Mouse (Mus musculus) midbrain, postnatal 0 days (tissue): ENCODE results near the gene Mgat3. TPM values are rescaled to one million over a fixed set of nuclear protein-coding genes. Genes with fewer than 3 reads are reported as not detected.

Source experiments
- ATAC-seq: fragments of 200-750 bp; cut with Nextera tagmentation; 2 replicates; pipeline ENCODE4 v1.8.0; 2017; ENCODE audit warnings: moderate number of reproducible peaks, mild to moderate bottlenecking, moderate TSS enrichment, moderate library complexity; ENCODE audit not compliant: low FRiP score
- DNase-seq: peaks from one replicate; pipeline ENCODE4 v3.0.0-alpha.2; 2015; ENCODE audit warnings: low spot score
- H3K27ac ChIP-seq: fragments of 300-500 bp; sonication (generic); 2 replicates; pipeline ENCODE4 v1.5.1; 2014; ENCODE audit warnings: low read depth, mild to moderate bottlenecking, low read length, mixed read lengths
- H3K27me3 ChIP-seq: fragments of 300-500 bp; sonication (generic); 2 replicates; pipeline ENCODE4 v1.6.1; 2014; ENCODE audit warnings: low read length, control low read depth, mixed read lengths; ENCODE audit not compliant: insufficient read depth
- H3K36me3 ChIP-seq: fragments of 300-500 bp; sonication (generic); 2 replicates; pipeline ENCODE4 v1.6.1; 2014; ENCODE audit warnings: low read length, control low read depth, mixed read lengths; ENCODE audit not compliant: insufficient read depth
- H3K4me1 ChIP-seq: fragments of 300-500 bp; sonication (generic); 2 replicates; pipeline ENCODE4 v1.6.1; 2014; ENCODE audit warnings: mild to moderate bottlenecking, control low read depth, antibody characterized with exemption, low read length, mixed read lengths; ENCODE audit not compliant: insufficient read depth
- H3K4me2 ChIP-seq: fragments of 300-500 bp; sonication (generic); 2 replicates; pipeline ENCODE4 v1.6.1; 2014; ENCODE audit warnings: low read depth, mild to moderate bottlenecking, low read length, mixed read lengths; ENCODE audit not compliant: poor library complexity, severe bottlenecking
- H3K4me3 ChIP-seq: fragments of 300-500 bp; sonication (generic); 2 replicates; pipeline ENCODE4 v1.5.1; 2014; ENCODE audit warnings: low read depth, mild to moderate bottlenecking, low read length, moderate library complexity
- H3K9ac ChIP-seq: fragments of 300-500 bp; sonication (generic); replicated peaks from 2 replicates; pipeline ENCODE4 v1.6.1; 2014; ENCODE audit warnings: mild to moderate bottlenecking, low read length, moderate library complexity, mixed read lengths; ENCODE audit not compliant: poor library complexity, severe bottlenecking
- H3K9me3 ChIP-seq: fragments of 300-500 bp; sonication (generic); 2 replicates; pipeline ENCODE4 v1.6.1; 2016; ENCODE audit warnings: low read length, control low read depth
- CTCF ChIP-seq: IDR thresholded peaks from 2 replicates; pipeline ENCODE4 v1.5.1; 2016; ENCODE audit warnings: antibody characterized with exemption, mild to moderate bottlenecking
- WGBS: fragments of 180-500 bp; shearing (Covaris S2); extraction: QIAGEN DNeasy Blood & Tissue Kit; methylation state at CpG from one replicate; pipeline ENCODE4 v1.1.7; 2014; 5-methylcytosine and 5-hydroxymethylcytosine counted together
- polyA plus RNA-seq: library from polyadenylated mRNA; unstranded; fragments of >200 nt; fragmentation: Nextera tagmentation; extraction: Ambion mirVana; gene quantifications from 2 replicates; pipeline ENCODE4 v1.2.1, GENCODE M21; 2015
- total RNA-seq: library from RNA; depleted of rRNA; stranded (reverse); fragments of >200 nt; gene quantifications from 2 replicates; pipeline ENCODE4 v1.2.3, GENCODE M21; 2014

The Mgat3 gene
- total and polyA plus RNA-seq, 2 experiments from 2014 or later: 13.3 to 101 TPM

- WGBS: under 1% methylated on average over 61 of the region's 62 CpGs
- peak within 1 kb of the TSS; percentile 95 for H3K4me2 ChIP-seq
- peak within 1 kb of the TSS; percentile 100 for H3K9ac ChIP-seq
- H3K9me3 ChIP-seq: no peaks in the 10 kb centered on the region
- H3K27ac ChIP-seq: peak within 1 kb of the TSS; percentile 99
- H3K36me3 ChIP-seq: peaks cover 44% of the 10 kb centered on the region
- H3K4me1 ChIP-seq: peaks cover 6% of the 10 kb centered on the region; the same call in 1 of the 2 replicates
- peak; percentile 95 for ATAC-seq
- H3K4me3 ChIP-seq: peak within 1 kb of the TSS; percentile 90
- DNase-seq: peak; percentile 100
- no peaks in the 10 kb centered on the region for H3K27me3 ChIP-seq
- no peak; the same call in 1 of the 2 replicates for TF ChIP-seq CTCF
Observed at GRCm38 (mm10) chr15:80254847-80255645, 81.5 kb downstream of the Mgat3 start, which contains the start of gene Atf4. Gene Atf4 (plus strand): TSS chr15:80255184.

GRCm38 (mm10) chr15:80255646-80256121 is 82.2 kb downstream of the Mgat3 start:
- Histone ChIP-seq H3K27ac (peak overlapping the region; percentile 99), H3K4me2 (peak overlapping the region; percentile 95), H3K9me3 (no peaks in the 10 kb centered on the region), H3K27me3 (no peaks in the 10 kb centered on the region), H3K4me1 (peaks cover 6% of the 10 kb centered on the region; the same call in 1 of the 2 replicates), H3K9ac (peak overlapping the region; percentile 100), H3K4me3 (peak overlapping the region; percentile 90), H3K36me3 (peaks cover 43% of the 10 kb centered on the region)
- ATAC-seq (peak; percentile 53), DNase-seq (peak; percentile 89)
- no peak for TF ChIP-seq CTCF
- WGBS: under 1% methylated on average over 51 of the region's 51 CpGs

- Histone ChIP-seq H3K36me3 (peaks cover 39% of the 10 kb centered on the region), H3K27ac (peak overlapping the region; percentile 99), H3K27me3 (no peaks in the 10 kb centered on the region), H3K4me3 (peak overlapping the region; percentile 90), H3K9ac (peak overlapping the region; percentile 100), H3K9me3 (no peaks in the 10 kb centered on the region), H3K4me2 (peak overlapping the region; percentile 95), H3K4me1 (peaks cover 6% of the 10 kb centered on the region; the same call in 1 of the 2 replicates)
- 11% methylated on average over 16 of the region's 16 CpGs for WGBS
- DNase-seq: no peak
- no peak for ATAC-seq
- TF ChIP-seq CTCF: no peak
Observed at GRCm38 (mm10) chr15:80256242-80256641, 82.7 kb downstream of the Mgat3 start.

DNA sequence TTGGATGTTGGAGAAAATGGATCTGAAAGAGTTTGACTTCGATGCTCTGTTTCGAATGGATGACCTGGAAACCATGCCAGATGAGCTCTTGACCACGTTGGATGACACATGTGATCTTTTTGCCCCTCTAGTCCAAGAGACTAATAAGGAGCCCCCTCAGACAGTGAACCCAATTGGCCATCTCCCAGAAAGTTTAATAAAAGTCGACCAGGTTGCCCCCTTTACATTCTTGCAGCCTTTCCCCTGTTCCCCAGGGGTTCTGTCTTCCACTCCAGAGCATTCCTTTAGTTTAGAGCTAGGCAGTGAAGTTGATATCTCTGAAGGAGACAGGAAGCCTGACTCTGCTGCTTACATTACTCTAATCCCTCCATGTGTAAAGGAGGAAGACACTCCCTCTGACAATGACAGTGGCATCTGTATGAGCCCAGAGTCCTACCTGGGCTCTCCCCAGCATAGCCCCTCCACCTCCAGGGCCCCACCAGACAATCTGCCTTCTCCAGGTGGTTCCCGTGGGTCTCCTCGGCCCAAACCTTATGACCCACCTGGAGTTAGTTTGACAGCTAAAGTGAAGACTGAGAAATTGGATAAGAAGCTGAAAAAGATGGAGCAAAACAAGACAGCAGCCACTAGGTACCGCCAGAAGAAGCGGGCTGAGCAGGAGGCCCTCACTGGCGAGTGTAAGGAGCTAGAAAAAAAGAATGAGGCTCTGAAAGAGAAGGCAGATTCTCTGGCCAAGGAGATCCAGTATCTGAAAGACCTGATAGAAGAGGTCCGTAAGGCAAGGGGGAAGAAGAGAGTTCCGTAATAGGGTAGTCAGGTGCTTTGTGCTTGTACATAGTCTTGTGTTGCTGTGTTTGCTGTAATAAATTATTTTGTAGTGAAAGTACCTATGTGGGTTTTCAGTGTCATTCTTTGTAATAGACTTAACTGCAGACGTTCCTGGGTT is 83.4 kb downstream of the Mgat3 start:
- Histone ChIP-seq H3K9me3 (no peaks in the 10 kb centered on the region), H3K27ac (no peak overlapping the region), H3K27me3 (no peaks in the 10 kb centered on the region), H3K9ac (peak overlapping the region; percentile 100), H3K36me3 (peaks cover 36% of the 10 kb centered on the region), H3K4me2 (peak overlapping the region; percentile 95), H3K4me1 (peaks cover 6% of the 10 kb centered on the region; the same call in 1 of the 2 replicates), H3K4me3 (peak overlapping the region; percentile 90)
- no peak for ATAC-seq
- 65% methylated on average over 12 of the region's 12 CpGs for WGBS
- no peak for TF ChIP-seq CTCF
- DNase-seq: no peak

GRCm38 (mm10) chr15:80257602-80258239 is 84.2 kb downstream of the Mgat3 start:
- no peaks in the 10 kb centered on the region for H3K27me3 ChIP-seq
- H3K9ac ChIP-seq: no peak overlapping the region
- H3K4me3 ChIP-seq: no peak overlapping the region
- ATAC-seq (no peak), DNase-seq (peak; percentile 51)
- WGBS: 26% methylated on average over 4 of the region's 4 CpGs
- TF ChIP-seq CTCF: no peak
- H3K4me1 ChIP-seq: peaks cover 6% of the 10 kb centered on the region; the same call in 1 of the 2 replicates
- H3K36me3 ChIP-seq: peaks cover 34% of the 10 kb centered on the region
- peak overlapping the region; percentile 95; the same call in 1 of the 2 replicates for H3K4me2 ChIP-seq
- no peaks in the 10 kb centered on the region for H3K9me3 ChIP-seq
- H3K27ac ChIP-seq: 0 out of 2 replicates have a peak overlapping the region, but pooled peaks have one; percentile 38
